Mouse (Mus musculus): ENCODE results near the gene Map3k5.

DNA sequence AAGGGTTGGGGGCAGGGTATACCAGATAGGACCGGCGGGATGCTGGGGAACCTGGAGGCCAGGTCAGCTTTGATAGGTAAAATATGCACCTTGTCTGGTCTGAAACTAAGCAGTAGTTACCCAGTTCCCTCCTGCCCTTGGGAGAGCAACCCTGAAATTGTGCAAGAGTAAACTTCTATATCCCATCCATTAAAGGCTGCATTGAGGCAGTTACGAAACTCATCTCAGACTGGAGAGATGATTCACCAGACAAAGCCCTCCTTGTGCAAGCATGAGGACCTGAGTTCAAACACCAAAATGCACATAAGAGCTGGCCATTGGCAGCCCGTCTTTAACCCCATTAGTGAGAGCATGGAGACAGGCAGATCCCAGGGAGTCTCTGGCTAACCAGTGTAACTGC, 233.2 kb downstream of the Map3k5 start:
- TF ChIP-seq CTCF (IDR thresholded peaks at IDR 0.05; ENCODE audit: insufficient read depth, low read depth, low read length) (no peak), POLR2A (IDR thresholded peaks at IDR 0.05; ENCODE audit: insufficient read depth, low read depth, low read length) (no peak)

Measured in olfactory bulb, adult 2 months (tissue).